Comparison of ENCODE assay signal across 9 mouse cellular contexts in genomic region chr14:54232811-54233558, GRCm38 (mm10). TPM values are rescaled to one million over a fixed set of nuclear protein-coding genes. Genes with fewer than 3 reads are reported as not detected.
DNase-seq lines count a peak whose midpoint lies in the region; ATAC-seq lines count a peak whose summit lies in the region.
"Had no signal": no experiment of that assay in that cellular context is flagged by ENCODE, and none has a peak within 500 bp of the region (broad histone marks: within the 10 kb centered on the region; RNA-seq: fewer than 3 reads in every experiment).

No protein-coding gene starts in this region.

- peaks cover 21% of the 10 kb centered on the region for H3K36me3 ChIP-seq in forebrain, embryonic 10.5 days (replicated peaks)
- H3K36me3 ChIP-seq in forebrain, embryonic 11.5 days (ENCODE audit: control insufficient read depth, insufficient read depth, low read length): no peaks in the 10 kb centered on the region; the same call in 1 of the 2 replicates

- H3K27ac ChIP-seq in forebrain, embryonic 10.5 days: peak overlapping the region; percentile 27; the same call in 1 of the 2 replicates
- H3K27ac ChIP-seq in forebrain, embryonic 11.5 days (ENCODE audit: low read depth, low read length): no peak overlapping the region

- 65% methylated on average over 9 of the region's 9 CpGs for WGBS in forebrain, embryonic 10.5 days
- WGBS in forebrain, embryonic 11.5 days: 62% methylated on average over 9 of the region's 9 CpGs

- no peak for ATAC-seq in forebrain, embryonic 11.5 days (replicated peaks; ENCODE audit: low FRiP score)
- 0 out of 2 replicates have a peak, but pooled peaks have one; percentile 24 for ATAC-seq in megakaryocyte-erythroid progenitor cell, adult 5-6 weeks (replicated peaks; ENCODE audit: low FRiP score, low TSS enrichment, poor library complexity, severe bottlenecking)

- intact Hi-C loops in heart, postnatal 10 days (cut with DNase I): no loop called here

- H3K4me3 ChIP-seq in forebrain, embryonic 10.5 days: no peak overlapping the region
- H3K4me3 ChIP-seq in forebrain, embryonic 11.5 days (ENCODE audit: low read depth, low read length): no peak overlapping the region

- no peak overlapping the region for H3K4me2 ChIP-seq in forebrain, embryonic 11.5 days (ENCODE audit: low read depth, low read length, severe bottlenecking)

- H3K27me3 ChIP-seq in forebrain, embryonic 10.5 days (ENCODE audit: poor library complexity, severe bottlenecking): peaks cover 7% of the 10 kb centered on the region
- no peaks in the 10 kb centered on the region for H3K27me3 ChIP-seq in forebrain, embryonic 11.5 days (ENCODE audit: control insufficient read depth, insufficient read depth, low read length)

- DNase-seq in forebrain, embryonic 10.5 days (ENCODE audit: extremely low spot score, low spot score): no peak
- DNase-seq in forebrain, embryonic 11.5 days (ENCODE audit: low spot score): no peak
- peak; percentile 59 for DNase-seq in brain, adult 2 months (ENCODE audit: low read depth, low spot score)
- peak; percentile 71 for DNase-seq in heart, postnatal 10 days
- DNase-seq in kidney, postnatal 25 days: peak; percentile 47 to 76
- DNase-seq in testis, postnatal 10 days (ENCODE audit: low spot score): peak; percentile 39
- no peak for DNase-seq in left cerebral cortex, adult 11 months (ENCODE audit: low spot score)

- H3K9me3 ChIP-seq in forebrain, embryonic 10.5 days: no peaks in the 10 kb centered on the region
- no peaks in the 10 kb centered on the region for H3K9me3 ChIP-seq in forebrain, embryonic 11.5 days (ENCODE audit: control insufficient read depth, low read length)

- H3K4me1 ChIP-seq in forebrain, embryonic 10.5 days: peaks cover 52% of the 10 kb centered on the region
- H3K4me1 ChIP-seq in forebrain, embryonic 11.5 days (replicated peaks; ENCODE audit: control insufficient read depth, insufficient read depth, low read length): peaks cover 9% of the 10 kb centered on the region

- no peak overlapping the region for H3K9ac ChIP-seq in forebrain, embryonic 11.5 days (ENCODE audit: low read length)

RNA-seq across cellular contexts. Expression of gene Dad1, which starts 20.9 kb away (rescaled TPM):
- polyA plus RNA-seq in forebrain, embryonic 10.5 days (2016; fragmentation: Nextera tagmentation; extraction: Ambion mirVana): 247 and 249 TPM in 2 replicates
- polyA plus RNA-seq in forebrain, embryonic 11.5 days (2014; fragmentation: Nextera tagmentation; extraction: Ambion mirVana): 233 and 240 TPM in 2 replicates
- 100 to 1,000 TPM; 121 TPM for total RNA-seq in heart, postnatal 10 days (2021)
- total RNA-seq in megakaryocyte-erythroid progenitor cell, adult 5-6 weeks (2014; fragmentation: Nextera tagmentation): 184 and 235 TPM in 2 replicates
- total RNA-seq in megakaryocyte-erythroid progenitor cell, adult 5-6 weeks (2017): 106 and 168 TPM in 2 replicates

RNA-seq across cellular contexts. Expression of gene Abhd4, which starts 21.0 kb away (rescaled TPM):
- 42.5 and 44.0 TPM in 2 replicates for polyA plus RNA-seq in forebrain, embryonic 10.5 days (2016; fragmentation: Nextera tagmentation; extraction: Ambion mirVana)
- polyA plus RNA-seq in forebrain, embryonic 11.5 days (2014; fragmentation: Nextera tagmentation; extraction: Ambion mirVana): 50.9 and 53.5 TPM in 2 replicates
- total RNA-seq in heart, postnatal 10 days (2021): 10 to 100 TPM; 55.9 to 67.1 TPM
- 25.5 and 28.5 TPM in 2 replicates for total RNA-seq in megakaryocyte-erythroid progenitor cell, adult 5-6 weeks (2014; fragmentation: Nextera tagmentation)
- total RNA-seq in megakaryocyte-erythroid progenitor cell, adult 5-6 weeks (2017): 16.9 and 18.6 TPM in 2 replicates

RNA-seq across cellular contexts. Expression of gene Olfr49, which starts 51.8 kb away (rescaled TPM):
- polyA plus RNA-seq in forebrain, embryonic 10.5 days (2016; fragmentation: Nextera tagmentation; extraction: Ambion mirVana): not detected in 2 replicates
- polyA plus RNA-seq in forebrain, embryonic 11.5 days (2014; fragmentation: Nextera tagmentation; extraction: Ambion mirVana): not detected in 2 replicates
- not detected for total RNA-seq in heart, postnatal 10 days (2021)
- total RNA-seq in megakaryocyte-erythroid progenitor cell, adult 5-6 weeks (2014; fragmentation: Nextera tagmentation): not detected in 2 replicates
- total RNA-seq in megakaryocyte-erythroid progenitor cell, adult 5-6 weeks (2017): not detected in 2 replicates
- total RNA-seq: left cerebral cortex, postnatal 14 days had no signal

Comparison
In these comparisons a context has a peak if more than half of its experiments do, and no peak if none do; other contexts are left out.
1. DNase-seq: peak in brain, adult 2 months (single experiment), heart, postnatal 10 days (2 of 2), kidney, postnatal 25 days (2 of 2) and testis, postnatal 10 days (single experiment); none in forebrain, embryonic 10.5 days (single experiment), forebrain, embryonic 11.5 days (single experiment) and left cerebral cortex, adult 11 months (single experiment).